Mouse (Mus musculus): ENCODE results near the gene Snupn.

- TF ChIP-seq POLR2A (IDR thresholded peaks at IDR 0.05; ENCODE audit: insufficient read depth, low read length) (no peak), CTCF (IDR thresholded peaks at IDR 0.05; ENCODE audit: low read depth, low read length) (no peak)
Observed at GRCm38 (mm10) chr9:56918466-56918865, 32.2 kb upstream of the Snupn start.

Measured in ES-Bruce4 (cell line).